Mouse (Mus musculus) liver, adult 2 months (tissue): ENCODE measurements around the gene Atf5.

Experiments used
- CTCF ChIP-seq: fragments of 200-500 bp; IDR thresholded peaks from 2 replicates; pipeline ENCODE4 v1.5.1; 2011; ENCODE audit warnings: low read depth, low read length, control low read depth
- POLR2A ChIP-seq: fragments of 200-500 bp; IDR thresholded peaks from 2 replicates; pipeline ENCODE4 v1.6.1; 2011; ENCODE audit warnings: low read length, control low read depth; ENCODE audit not compliant: insufficient read depth; ENCODE audit errors: extremely low read depth

DNA sequence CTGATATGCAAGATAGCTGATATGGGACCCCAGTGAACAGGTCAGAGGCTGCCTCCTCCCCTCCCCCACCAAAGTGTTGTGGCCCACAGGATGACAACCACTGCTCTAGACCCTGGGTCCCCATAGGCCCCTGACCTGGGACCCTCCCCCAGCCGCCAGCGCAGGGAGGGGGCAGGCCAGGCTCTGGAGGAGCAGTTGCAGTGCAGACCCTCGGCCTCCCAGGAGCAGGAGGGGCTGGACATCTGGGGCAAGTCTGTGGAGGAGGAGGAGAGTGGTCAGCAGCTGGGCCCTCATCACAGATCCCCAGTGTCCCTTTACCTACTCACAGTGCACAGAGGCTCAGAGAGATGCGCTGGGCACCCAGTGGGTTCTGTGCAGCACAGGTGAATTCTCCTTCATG lies 26.4 kb downstream of the Atf5 start:
- TF ChIP-seq CTCF (no peak), POLR2A (no peak)
